Mouse (Mus musculus): Measurements from ENCODE around the gene Gabbr2. TPM values are rescaled to one million over a fixed set of nuclear protein-coding genes. Genes with fewer than 3 reads are reported as not detected.

The Gabbr2 gene
- polyA plus RNA-seq, 1 experiment from 2014 or later, result 13.9 TPM

- Histone ChIP-seq H3K27ac (ENCODE audit: low read length) (no peak overlapping the region), H3K4me2 (ENCODE audit: low read length) (no peak overlapping the region), H3K4me3 (ENCODE audit: low read depth, low read length) (no peak overlapping the region), H3K4me1 (ENCODE audit: control insufficient read depth, insufficient read depth, low read length) (no peaks in the 10 kb centered on the region), H3K36me3 (ENCODE audit: control insufficient read depth, insufficient read depth, low read length) (peaks cover 16% of the 10 kb centered on the region), H3K9me3 (replicated peaks; ENCODE audit: control insufficient read depth, low read length, poor library complexity, severe bottlenecking) (no peaks in the 10 kb centered on the region), H3K9ac (ENCODE audit: low read depth, low read length) (no peak overlapping the region), H3K27me3 (ENCODE audit: control insufficient read depth, insufficient read depth, low read depth, low read length) (no peaks in the 10 kb centered on the region)
- ATAC-seq, result no peak
- 85% methylated on average over 10 of the region's 10 CpGs for WGBS
These were observed 31.3 kb upstream of the Gabbr2 start for GRCm38 (mm10) chr4:47022804-47023603.

DNA sequence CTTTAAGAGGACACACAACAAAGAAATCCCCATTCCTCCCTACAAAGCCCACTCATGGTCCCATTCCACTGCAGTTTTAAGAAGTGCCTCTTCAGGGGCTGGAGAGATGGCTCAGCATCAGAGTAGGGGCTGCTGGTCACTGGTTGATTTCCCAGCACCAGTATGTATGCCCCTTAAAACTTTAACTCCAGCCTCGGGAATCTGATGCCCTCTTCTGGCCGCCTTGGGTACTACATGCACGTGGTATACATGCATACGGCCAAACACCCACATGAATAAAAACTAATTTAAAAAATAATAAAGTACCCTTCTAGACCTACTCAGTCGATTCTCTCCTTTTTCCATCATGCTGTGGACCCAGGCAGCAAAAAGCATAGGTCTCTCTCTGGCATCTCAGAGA is 28.9 kb upstream of the Gabbr2 start:
- ATAC-seq, result no peak
- no peaks in the 10 kb centered on the region for H3K27me3 ChIP-seq (ENCODE audit: control insufficient read depth, insufficient read depth, low read depth, low read length)
- no peak overlapping the region for H3K4me3 ChIP-seq (ENCODE audit: low read depth, low read length)
- WGBS, result 11% methylated on average over 5 of the region's 5 CpGs
- H3K4me2 ChIP-seq (ENCODE audit: low read length), result no peak overlapping the region
- H3K27ac ChIP-seq (ENCODE audit: low read length), result no peak overlapping the region
- no peaks in the 10 kb centered on the region for H3K9me3 ChIP-seq (replicated peaks; ENCODE audit: control insufficient read depth, low read length, poor library complexity, severe bottlenecking)
- peaks cover 21% of the 10 kb centered on the region for H3K36me3 ChIP-seq (ENCODE audit: control insufficient read depth, insufficient read depth, low read length)
- H3K4me1 ChIP-seq (ENCODE audit: control insufficient read depth, insufficient read depth, low read length), result no peaks in the 10 kb centered on the region
- no peak overlapping the region for H3K9ac ChIP-seq (ENCODE audit: low read depth, low read length)

DNA sequence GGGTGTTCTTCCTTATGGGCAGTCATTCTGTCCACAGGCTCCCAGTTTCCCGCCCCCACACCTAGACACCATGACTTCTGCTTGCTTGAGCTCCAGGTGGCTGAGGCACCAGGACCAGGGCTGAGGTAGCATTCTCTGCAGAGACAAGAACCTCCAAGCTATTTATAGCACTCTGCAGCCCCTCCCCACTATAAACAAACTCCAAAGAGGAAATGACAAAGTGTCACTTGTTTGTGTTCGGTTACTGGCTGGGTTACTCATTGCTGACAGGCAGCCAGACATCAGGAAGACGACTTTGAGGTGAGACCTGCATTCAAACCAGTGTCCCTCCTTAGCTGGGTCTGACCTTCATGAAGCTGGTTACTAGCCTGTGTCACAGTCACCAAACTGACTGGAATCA is 23.5 kb upstream of the Gabbr2 start:
- WGBS, result 93% methylated on average over 3 of the region's 3 CpGs
- H3K4me1 ChIP-seq (ENCODE audit: control insufficient read depth, insufficient read depth, low read length), result peaks cover 14% of the 10 kb centered on the region
- H3K27me3 ChIP-seq (ENCODE audit: control insufficient read depth, insufficient read depth, low read depth, low read length), result no peaks in the 10 kb centered on the region
- H3K9ac ChIP-seq (ENCODE audit: low read depth, low read length), result no peak overlapping the region
- no peaks in the 10 kb centered on the region for H3K9me3 ChIP-seq (replicated peaks; ENCODE audit: control insufficient read depth, low read length, poor library complexity, severe bottlenecking)
- no peak overlapping the region for H3K27ac ChIP-seq (ENCODE audit: low read length)
- H3K4me2 ChIP-seq (ENCODE audit: low read length), result no peak overlapping the region
- ATAC-seq, result no peak
- H3K36me3 ChIP-seq (ENCODE audit: control insufficient read depth, insufficient read depth, low read length), result peaks cover 15% of the 10 kb centered on the region
- no peak overlapping the region for H3K4me3 ChIP-seq (ENCODE audit: low read depth, low read length)

DNA sequence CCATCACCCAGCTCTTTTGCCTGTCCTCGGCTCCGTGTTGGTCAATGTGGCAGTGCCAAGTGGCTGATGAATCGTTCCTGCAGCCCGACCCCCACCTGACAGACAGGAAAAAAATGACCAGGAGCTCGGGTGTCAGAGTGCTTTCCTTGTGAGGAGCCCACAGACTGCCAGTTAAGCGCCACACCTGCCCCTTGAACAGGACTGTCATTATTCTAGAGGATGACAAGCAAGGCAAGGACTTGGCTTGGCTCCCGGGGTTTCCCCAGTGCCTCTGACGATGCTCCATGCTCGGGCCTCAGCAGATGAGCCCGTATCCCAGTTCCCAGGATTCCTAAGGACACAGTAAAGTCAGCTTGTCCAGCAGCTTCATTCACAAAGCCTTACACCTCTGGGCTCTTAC is 20.8 kb upstream of the Gabbr2 start:
- H3K4me3 ChIP-seq (ENCODE audit: low read depth, low read length), result no peak overlapping the region
- H3K4me2 ChIP-seq (ENCODE audit: low read length), result no peak overlapping the region
- H3K9ac ChIP-seq (ENCODE audit: low read depth, low read length), result no peak overlapping the region
- no peaks in the 10 kb centered on the region for H3K9me3 ChIP-seq (replicated peaks; ENCODE audit: control insufficient read depth, low read length, poor library complexity, severe bottlenecking)
- H3K4me1 ChIP-seq (ENCODE audit: control insufficient read depth, insufficient read depth, low read length), result peaks cover 15% of the 10 kb centered on the region
- H3K27ac ChIP-seq (ENCODE audit: low read length), result no peak overlapping the region
- H3K27me3 ChIP-seq (ENCODE audit: control insufficient read depth, insufficient read depth, low read depth, low read length), result no peaks in the 10 kb centered on the region
- 73% methylated on average over 10 of the region's 10 CpGs for WGBS
- H3K36me3 ChIP-seq (ENCODE audit: control insufficient read depth, insufficient read depth, low read length), result peaks cover 15% of the 10 kb centered on the region
- ATAC-seq, result no peak

GRCm38 (mm10) chr4:47010400-47011231 is 18.9 kb upstream of the Gabbr2 start:
- Histone ChIP-seq H3K27ac (ENCODE audit: low read length) (peak overlapping the region; percentile 59), H3K27me3 (ENCODE audit: control insufficient read depth, insufficient read depth, low read depth, low read length) (no peaks in the 10 kb centered on the region), H3K9me3 (replicated peaks; ENCODE audit: control insufficient read depth, low read length, poor library complexity, severe bottlenecking) (no peaks in the 10 kb centered on the region), H3K9ac (ENCODE audit: low read depth, low read length) (no peak overlapping the region; the same call in 1 of the 2 replicates), H3K4me1 (ENCODE audit: control insufficient read depth, insufficient read depth, low read length) (peaks cover 15% of the 10 kb centered on the region), H3K36me3 (ENCODE audit: control insufficient read depth, insufficient read depth, low read length) (no peaks in the 10 kb centered on the region), H3K4me2 (ENCODE audit: low read length) (peak overlapping the region; percentile 40), H3K4me3 (ENCODE audit: low read depth, low read length) (no peak overlapping the region)
- ATAC-seq, result 0 out of 2 replicates have a peak, but pooled peaks have one; percentile 34
- WGBS, result 48% methylated on average over 12 of the region's 12 CpGs

DNA sequence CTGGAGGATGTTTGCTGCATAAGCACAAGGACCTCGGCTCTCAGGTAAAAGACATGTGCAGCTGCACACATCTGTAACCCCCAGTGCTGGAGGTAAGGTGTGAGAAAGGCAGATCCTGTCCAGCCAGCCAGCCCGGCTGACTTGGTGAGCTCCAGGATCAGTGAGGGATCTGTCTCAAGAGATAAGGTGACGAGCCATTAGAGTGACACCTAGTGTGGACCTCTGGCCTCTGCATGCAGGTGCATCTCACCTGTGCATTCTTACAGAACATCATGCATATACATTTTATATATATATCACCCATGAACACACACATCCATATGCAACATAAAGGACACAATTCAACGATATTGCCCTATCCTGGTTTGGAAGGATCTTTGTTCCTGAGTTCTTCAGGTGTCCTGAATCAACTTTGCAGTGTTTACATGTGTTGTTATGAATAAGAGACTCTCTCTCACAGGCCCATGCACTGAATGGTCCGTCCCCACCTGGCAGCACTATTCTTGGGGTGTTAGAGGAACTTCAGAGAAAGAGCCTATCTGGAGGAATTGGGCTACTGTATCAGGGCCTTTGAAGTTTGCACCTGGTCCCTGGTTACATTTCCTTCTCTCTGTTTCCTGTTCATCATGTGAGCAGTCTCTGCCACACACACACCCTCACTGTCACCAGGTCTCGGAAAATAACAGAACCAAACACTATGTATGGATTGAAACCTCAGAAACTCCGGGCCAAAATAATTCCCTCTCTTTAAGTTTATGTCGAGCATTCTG is 9.1 kb upstream of the Gabbr2 start:
- WGBS, result 80% methylated on average over 8 of the region's 8 CpGs

GRCm38 (mm10) chr4:46997969-46998368 is 6.3 kb upstream of the Gabbr2 start:
- 90% methylated on average over 2 of the region's 2 CpGs for WGBS

More for the DNA sequence above, 9.1 kb upstream of the Gabbr2 start:
- Histone ChIP-seq H3K9ac (ENCODE audit: low read depth, low read length) (no peak overlapping the region), H3K4me1 (ENCODE audit: control insufficient read depth, insufficient read depth, low read length) (no peaks in the 10 kb centered on the region), H3K4me3 (ENCODE audit: low read depth, low read length) (no peak overlapping the region), H3K4me2 (ENCODE audit: low read length) (no peak overlapping the region), H3K27me3 (ENCODE audit: control insufficient read depth, insufficient read depth, low read depth, low read length) (no peaks in the 10 kb centered on the region), H3K36me3 (ENCODE audit: control insufficient read depth, insufficient read depth, low read length) (no peaks in the 10 kb centered on the region), H3K9me3 (replicated peaks; ENCODE audit: control insufficient read depth, low read length, poor library complexity, severe bottlenecking) (no peaks in the 10 kb centered on the region), H3K27ac (ENCODE audit: low read length) (no peak overlapping the region)
- ATAC-seq, result no peak

DNA sequence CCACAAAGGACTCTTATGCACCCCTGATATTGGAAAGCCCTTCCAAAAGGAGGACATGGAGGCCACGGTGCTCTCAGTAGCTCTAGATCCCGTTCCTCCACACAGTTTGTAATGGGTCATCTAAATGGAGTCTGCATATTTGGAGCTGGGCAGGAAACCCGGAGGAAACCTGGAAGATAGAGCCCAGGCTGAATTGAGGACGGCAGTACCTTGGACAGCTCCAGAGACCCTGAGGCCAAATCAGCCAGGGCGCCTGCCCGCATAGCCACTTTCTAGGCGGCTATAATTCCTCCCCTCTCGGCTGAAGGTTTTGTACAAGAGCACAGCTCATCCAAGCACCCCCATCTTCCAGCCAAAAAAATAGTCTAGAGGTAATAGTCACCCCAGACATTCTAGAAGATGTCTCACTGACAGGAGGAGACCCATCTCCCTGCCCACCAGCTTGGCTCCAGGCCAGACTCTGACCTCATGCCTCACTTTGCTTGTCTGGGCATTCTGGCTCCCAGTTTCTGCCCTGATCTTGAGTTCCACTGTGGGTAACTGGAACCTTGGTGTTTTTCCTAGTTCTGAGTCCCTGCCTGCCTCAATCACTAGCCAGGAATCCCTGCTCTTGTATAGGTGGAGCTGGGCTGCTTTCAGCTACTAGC is 1.3 kb upstream of the Gabbr2 start:
- H3K36me3 ChIP-seq (ENCODE audit: control insufficient read depth, insufficient read depth, low read length), result no peaks in the 10 kb centered on the region
- no peak overlapping the region for H3K4me3 ChIP-seq (ENCODE audit: low read depth, low read length)
- H3K9ac ChIP-seq (ENCODE audit: low read depth, low read length), result no peak overlapping the region
- WGBS, result 6% methylated on average over 8 of the region's 8 CpGs
- peaks cover 15% of the 10 kb centered on the region for H3K4me1 ChIP-seq (ENCODE audit: control insufficient read depth, insufficient read depth, low read length)
- H3K4me2 ChIP-seq (ENCODE audit: low read length), result 0 out of 2 replicates have a peak overlapping the region, but pooled peaks have one; percentile 89
- no peak overlapping the region for H3K27ac ChIP-seq (ENCODE audit: low read length)
- no peak for ATAC-seq
- H3K27me3 ChIP-seq (ENCODE audit: control insufficient read depth, insufficient read depth, low read depth, low read length), result peaks cover 5% of the 10 kb centered on the region; the same call in 1 of the 2 replicates
- H3K9me3 ChIP-seq (replicated peaks; ENCODE audit: control insufficient read depth, low read length, poor library complexity, severe bottlenecking), result no peaks in the 10 kb centered on the region

More at GRCm38 (mm10) chr4:46997969-46998368, 6.3 kb upstream of the Gabbr2 start:
- ATAC-seq, result no peak
- H3K27me3 ChIP-seq (ENCODE audit: control insufficient read depth, insufficient read depth, low read depth, low read length), result peaks cover 5% of the 10 kb centered on the region; the same call in 1 of the 2 replicates
- no peaks in the 10 kb centered on the region for H3K9me3 ChIP-seq (replicated peaks; ENCODE audit: control insufficient read depth, low read length, poor library complexity, severe bottlenecking)
- no peaks in the 10 kb centered on the region for H3K36me3 ChIP-seq (ENCODE audit: control insufficient read depth, insufficient read depth, low read length)
- H3K9ac ChIP-seq (ENCODE audit: low read depth, low read length), result no peak overlapping the region
- no peak overlapping the region for H3K27ac ChIP-seq (ENCODE audit: low read length)
- H3K4me3 ChIP-seq (ENCODE audit: low read depth, low read length), result no peak overlapping the region
- H3K4me2 ChIP-seq (ENCODE audit: low read length), result no peak overlapping the region
- no peaks in the 10 kb centered on the region for H3K4me1 ChIP-seq (ENCODE audit: control insufficient read depth, insufficient read depth, low read length)

Data from midbrain, embryonic 16.5 days (tissue).